Mouse (Mus musculus): ENCODE data around the gene Pex11b. TPM values are rescaled to one million over a fixed set of nuclear protein-coding genes. Genes with fewer than 3 reads are reported as not detected.

Pex11b gene
- polyA plus RNA-seq, 1 experiment from 2014 or later = 61.5 TPM

GRCm38 (mm10) chr3:96666916-96667315 lies 31.7 kb downstream of the Pex11b start:
- H3K9me3 ChIP-seq (ENCODE audit: control insufficient read depth, low read length) = no peaks in the 10 kb centered on the region
- WGBS = 95% methylated on average over 5 of the region's 5 CpGs
- peaks cover 7% of the 10 kb centered on the region; the same call in 1 of the 2 replicates for H3K4me1 ChIP-seq (ENCODE audit: control insufficient read depth, insufficient read depth, low read length)
- no peak overlapping the region for H3K27ac ChIP-seq (replicated peaks; ENCODE audit: low read depth, low read length)
- H3K4me3 ChIP-seq (replicated peaks; ENCODE audit: low read depth, low read length) = no peak overlapping the region
- peaks cover 7% of the 10 kb centered on the region for H3K27me3 ChIP-seq (ENCODE audit: control insufficient read depth, insufficient read depth, low read length)
- DNase-seq (no peak), ATAC-seq (ENCODE audit: low FRiP score, low TSS enrichment) (no peak)
- H3K36me3 ChIP-seq (ENCODE audit: control insufficient read depth, insufficient read depth, low read length) = no peaks in the 10 kb centered on the region
- no peak overlapping the region for H3K4me2 ChIP-seq (ENCODE audit: low read length)
- H3K9ac ChIP-seq (replicated peaks; ENCODE audit: low read length) = no peak overlapping the region

- H3K9ac ChIP-seq (replicated peaks; ENCODE audit: low read length) = no peak overlapping the region
- no peaks in the 10 kb centered on the region for H3K36me3 ChIP-seq (ENCODE audit: control insufficient read depth, insufficient read depth, low read length)
- peaks cover 7% of the 10 kb centered on the region for H3K27me3 ChIP-seq (ENCODE audit: control insufficient read depth, insufficient read depth, low read length)
- H3K4me3 ChIP-seq (replicated peaks; ENCODE audit: low read depth, low read length) = no peak overlapping the region
- H3K27ac ChIP-seq (replicated peaks; ENCODE audit: low read depth, low read length) = no peak overlapping the region
- ATAC-seq (ENCODE audit: low FRiP score, low TSS enrichment) = no peak
- H3K4me1 ChIP-seq (ENCODE audit: control insufficient read depth, insufficient read depth, low read length) = peaks cover 7% of the 10 kb centered on the region; the same call in 1 of the 2 replicates
- no peaks in the 10 kb centered on the region for H3K9me3 ChIP-seq (ENCODE audit: control insufficient read depth, low read length)
- WGBS = 47% methylated on average over 1 of the region's 1 CpGs
- DNase-seq = no peak
- no peak overlapping the region for H3K4me2 ChIP-seq (ENCODE audit: low read length)
These were observed 32.1 kb downstream of the Pex11b start for GRCm38 (mm10) chr3:96667316-96667715.

GRCm38 (mm10) chr3:96668424-96669067 lies 33.4 kb downstream of the Pex11b start:
- ATAC-seq (ENCODE audit: low FRiP score, low TSS enrichment) = no peak
- 0 out of 2 replicates have a peak, but pooled peaks cover 7% of the 10 kb centered on the region for H3K4me1 ChIP-seq (ENCODE audit: control insufficient read depth, insufficient read depth, low read length)
- H3K4me3 ChIP-seq (replicated peaks; ENCODE audit: low read depth, low read length) = no peak overlapping the region
- H3K9ac ChIP-seq (replicated peaks; ENCODE audit: low read length) = no peak overlapping the region
- H3K36me3 ChIP-seq (ENCODE audit: control insufficient read depth, insufficient read depth, low read length) = no peaks in the 10 kb centered on the region
- no peak for DNase-seq
- H3K4me2 ChIP-seq (ENCODE audit: low read length) = no peak overlapping the region
- WGBS = 95% methylated on average over 5 of the region's 5 CpGs
- H3K27ac ChIP-seq (replicated peaks; ENCODE audit: low read depth, low read length) = no peak overlapping the region
- H3K27me3 ChIP-seq (ENCODE audit: control insufficient read depth, insufficient read depth, low read length) = peaks cover 7% of the 10 kb centered on the region
- H3K9me3 ChIP-seq (ENCODE audit: control insufficient read depth, low read length) = no peaks in the 10 kb centered on the region

- DNase-seq = peak; percentile 79
- H3K4me3 ChIP-seq (replicated peaks; ENCODE audit: low read depth, low read length) = peak within 1 kb of the TSS; percentile 38
- 5% methylated on average over 35 of the region's 35 CpGs for WGBS
- peak; percentile 80 for ATAC-seq (ENCODE audit: low FRiP score, low TSS enrichment)
- no peaks in the 10 kb centered on the region for H3K9me3 ChIP-seq (ENCODE audit: control insufficient read depth, low read length)
- H3K27ac ChIP-seq (replicated peaks; ENCODE audit: low read depth, low read length) = no peak within 1 kb of the TSS
- H3K27me3 ChIP-seq (ENCODE audit: control insufficient read depth, insufficient read depth, low read length) = peaks cover 7% of the 10 kb centered on the region
- 0 out of 2 replicates have a peak, but pooled peaks cover 7% of the 10 kb centered on the region for H3K4me1 ChIP-seq (ENCODE audit: control insufficient read depth, insufficient read depth, low read length)
- H3K9ac ChIP-seq (replicated peaks; ENCODE audit: low read length) = peak within 1 kb of the TSS; percentile 36; the same call in 1 of the 2 replicates
- no peaks in the 10 kb centered on the region for H3K36me3 ChIP-seq (ENCODE audit: control insufficient read depth, insufficient read depth, low read length)
- H3K4me2 ChIP-seq (ENCODE audit: low read length) = peak within 1 kb of the TSS; percentile 68
These were observed 34.7 kb downstream of the Pex11b start, which contains the start of gene Ankrd35 for GRCm38 (mm10) chr3:96669727-96670468. Ankrd35 (plus strand) TSS chr3:96670131.

- Histone ChIP-seq H3K9me3 (ENCODE audit: control insufficient read depth, low read length) (no peaks in the 10 kb centered on the region), H3K4me1 (ENCODE audit: control insufficient read depth, insufficient read depth, low read length) (0 out of 2 replicates have a peak, but pooled peaks cover 7% of the 10 kb centered on the region), H3K4me2 (ENCODE audit: low read length) (no peak overlapping the region), H3K27me3 (ENCODE audit: control insufficient read depth, insufficient read depth, low read length) (peaks cover 7% of the 10 kb centered on the region), H3K9ac (replicated peaks; ENCODE audit: low read length) (no peak overlapping the region), H3K36me3 (ENCODE audit: control insufficient read depth, insufficient read depth, low read length) (no peaks in the 10 kb centered on the region), H3K4me3 (replicated peaks; ENCODE audit: low read depth, low read length) (no peak overlapping the region), H3K27ac (replicated peaks; ENCODE audit: low read depth, low read length) (no peak overlapping the region)
- WGBS = 97% methylated on average over 5 of the region's 5 CpGs
- DNase-seq (no peak), ATAC-seq (ENCODE audit: low FRiP score, low TSS enrichment) (no peak)
These were observed 36.3 kb downstream of the Pex11b start for GRCm38 (mm10) chr3:96671519-96671918.

GRCm38 (mm10) chr3:96673514-96673913 lies 38.3 kb downstream of the Pex11b start:
- H3K4me1 ChIP-seq (ENCODE audit: control insufficient read depth, insufficient read depth, low read length) = 0 out of 2 replicates have a peak, but pooled peaks cover 7% of the 10 kb centered on the region
- H3K27me3 ChIP-seq (ENCODE audit: control insufficient read depth, insufficient read depth, low read length) = peaks cover 7% of the 10 kb centered on the region
- H3K4me2 ChIP-seq (ENCODE audit: low read length) = no peak overlapping the region
- H3K9ac ChIP-seq (replicated peaks; ENCODE audit: low read length) = no peak overlapping the region
- WGBS = 69% methylated on average over 4 of the region's 4 CpGs
- no peaks in the 10 kb centered on the region for H3K9me3 ChIP-seq (ENCODE audit: control insufficient read depth, low read length)
- DNase-seq = no peak
- ATAC-seq (ENCODE audit: low FRiP score, low TSS enrichment) = no peak
- H3K27ac ChIP-seq (replicated peaks; ENCODE audit: low read depth, low read length) = no peak overlapping the region
- no peaks in the 10 kb centered on the region for H3K36me3 ChIP-seq (ENCODE audit: control insufficient read depth, insufficient read depth, low read length)
- no peak overlapping the region for H3K4me3 ChIP-seq (replicated peaks; ENCODE audit: low read depth, low read length)

- Histone ChIP-seq H3K27me3 (ENCODE audit: control insufficient read depth, insufficient read depth, low read length) (peaks cover 7% of the 10 kb centered on the region), H3K36me3 (ENCODE audit: control insufficient read depth, insufficient read depth, low read length) (no peaks in the 10 kb centered on the region), H3K27ac (replicated peaks; ENCODE audit: low read depth, low read length) (no peak overlapping the region), H3K4me3 (replicated peaks; ENCODE audit: low read depth, low read length) (no peak overlapping the region), H3K9me3 (ENCODE audit: control insufficient read depth, low read length) (no peaks in the 10 kb centered on the region), H3K4me1 (ENCODE audit: control insufficient read depth, insufficient read depth, low read length) (0 out of 2 replicates have a peak, but pooled peaks cover 7% of the 10 kb centered on the region), H3K4me2 (ENCODE audit: low read length) (no peak overlapping the region), H3K9ac (replicated peaks; ENCODE audit: low read length) (no peak overlapping the region)
- DNase-seq (no peak), ATAC-seq (ENCODE audit: low FRiP score, low TSS enrichment) (no peak)
- 81% methylated on average over 8 of the region's 8 CpGs for WGBS
These were observed 39.3 kb downstream of the Pex11b start for GRCm38 (mm10) chr3:96674442-96674841.

- WGBS = 87% methylated on average over 3 of the region's 3 CpGs
These were observed 40.0 kb downstream of the Pex11b start for GRCm38 (mm10) chr3:96675171-96675570.

More at GRCm38 (mm10) chr3:96675171-96675570, 40.0 kb downstream of the Pex11b start:
- ATAC-seq (ENCODE audit: low FRiP score, low TSS enrichment) = no peak
- Histone ChIP-seq H3K27ac (replicated peaks; ENCODE audit: low read depth, low read length) (no peak overlapping the region), H3K4me1 (ENCODE audit: control insufficient read depth, insufficient read depth, low read length) (0 out of 2 replicates have a peak, but pooled peaks cover 4% of the 10 kb centered on the region), H3K9me3 (ENCODE audit: control insufficient read depth, low read length) (no peaks in the 10 kb centered on the region), H3K27me3 (ENCODE audit: control insufficient read depth, insufficient read depth, low read length) (peaks cover 7% of the 10 kb centered on the region), H3K4me3 (replicated peaks; ENCODE audit: low read depth, low read length) (no peak overlapping the region), H3K36me3 (ENCODE audit: control insufficient read depth, insufficient read depth, low read length) (no peaks in the 10 kb centered on the region), H3K9ac (replicated peaks; ENCODE audit: low read length) (no peak overlapping the region), H3K4me2 (ENCODE audit: low read length) (no peak overlapping the region)
- no peak for DNase-seq

Measured in midbrain, embryonic 14.5 days (tissue).